Mouse (Mus musculus): ENCODE measurements around the gene Vmn2r27. TPM values are rescaled to one million over a fixed set of nuclear protein-coding genes. Genes with fewer than 3 reads are reported as not detected.

Vmn2r27 gene
- polyA plus RNA-seq (2014; fragmentation: Nextera tagmentation; extraction: Ambion mirVana) = not detected in 2 replicates

DNA sequence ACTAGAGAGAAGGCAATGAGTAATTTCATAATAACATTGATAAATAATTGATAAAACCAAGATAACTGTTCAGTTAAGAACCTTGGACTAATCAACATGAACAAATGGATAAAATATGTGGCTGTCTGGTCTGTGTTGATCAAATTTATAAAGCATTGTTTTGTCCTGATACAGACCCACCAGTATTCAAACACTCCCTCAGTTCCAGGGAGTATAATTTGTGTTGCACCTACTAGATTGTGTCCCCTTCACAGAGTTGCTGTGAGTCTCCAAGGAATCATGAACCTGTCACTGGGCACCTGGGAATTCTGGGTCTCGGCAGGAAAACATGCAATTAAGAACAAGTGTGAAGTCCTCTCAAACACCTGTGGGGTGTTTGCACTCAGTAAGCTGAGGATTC lies at the start of gene Vmn2r27:
Gene Vmn2r27 (minus strand): TSS at position 101 of the 400 bp plus-strand sequence.
- no peaks in the 10 kb centered on the region for H3K4me1 ChIP-seq (ENCODE audit: control insufficient read depth, insufficient read depth, low read length)
- no peak within 1 kb of the TSS for H3K9ac ChIP-seq (replicated peaks; ENCODE audit: low read depth, low read length)
- no peaks in the 10 kb centered on the region for H3K9me3 ChIP-seq (ENCODE audit: control insufficient read depth, low read length)
- no peak for ATAC-seq (ENCODE audit: low read depth)
- no peak within 1 kb of the TSS for H3K4me3 ChIP-seq (ENCODE audit: low read depth, low read length)
- no peak within 1 kb of the TSS for H3K4me2 ChIP-seq (ENCODE audit: low read depth, low read length)
- no peak within 1 kb of the TSS for H3K27ac ChIP-seq (ENCODE audit: low read depth, low read length)
- H3K27me3 ChIP-seq (ENCODE audit: control insufficient read depth, insufficient read depth, low read length) = no peaks in the 10 kb centered on the region
- WGBS = 88% methylated on average over 1 of the region's 1 CpGs
- H3K36me3 ChIP-seq (ENCODE audit: control insufficient read depth, insufficient read depth, low read length) = no peaks in the 10 kb centered on the region

DNA sequence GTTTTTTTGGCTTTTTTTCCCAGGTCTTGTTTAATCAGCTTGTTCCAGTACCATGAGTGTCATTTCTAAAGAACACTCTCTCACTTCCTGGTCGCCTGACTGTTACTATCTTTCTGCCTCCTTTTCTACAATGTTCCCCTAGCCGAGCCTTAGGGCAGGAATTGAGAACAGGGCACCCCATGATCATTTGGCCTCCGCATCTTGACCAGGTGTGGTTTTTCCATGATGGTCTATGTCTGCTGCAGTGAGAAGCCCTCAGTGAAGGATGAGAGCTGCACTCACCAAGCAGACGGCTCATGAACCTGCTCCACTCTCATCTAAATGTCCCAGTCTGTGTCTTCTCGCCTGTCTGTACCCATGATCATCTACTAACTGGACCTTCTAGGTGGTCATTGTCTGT lies 46.6 kb upstream of the Vmn2r27 start:
- no peak overlapping the region for H3K27ac ChIP-seq (ENCODE audit: low read depth, low read length)
- no peaks in the 10 kb centered on the region for H3K9me3 ChIP-seq (ENCODE audit: control insufficient read depth, low read length)
- ATAC-seq (ENCODE audit: low read depth) = no peak
- no peaks in the 10 kb centered on the region for H3K27me3 ChIP-seq (ENCODE audit: control insufficient read depth, insufficient read depth, low read length)
- H3K4me2 ChIP-seq (ENCODE audit: low read depth, low read length) = no peak overlapping the region
- H3K4me1 ChIP-seq (ENCODE audit: control insufficient read depth, insufficient read depth, low read length) = no peaks in the 10 kb centered on the region
- no peak overlapping the region for H3K9ac ChIP-seq (replicated peaks; ENCODE audit: low read depth, low read length)
- WGBS = 83% methylated on average over 5 of the region's 5 CpGs
- no peak overlapping the region for H3K4me3 ChIP-seq (ENCODE audit: low read depth, low read length)
- no peaks in the 10 kb centered on the region for H3K36me3 ChIP-seq (ENCODE audit: control insufficient read depth, insufficient read depth, low read length)

DNA sequence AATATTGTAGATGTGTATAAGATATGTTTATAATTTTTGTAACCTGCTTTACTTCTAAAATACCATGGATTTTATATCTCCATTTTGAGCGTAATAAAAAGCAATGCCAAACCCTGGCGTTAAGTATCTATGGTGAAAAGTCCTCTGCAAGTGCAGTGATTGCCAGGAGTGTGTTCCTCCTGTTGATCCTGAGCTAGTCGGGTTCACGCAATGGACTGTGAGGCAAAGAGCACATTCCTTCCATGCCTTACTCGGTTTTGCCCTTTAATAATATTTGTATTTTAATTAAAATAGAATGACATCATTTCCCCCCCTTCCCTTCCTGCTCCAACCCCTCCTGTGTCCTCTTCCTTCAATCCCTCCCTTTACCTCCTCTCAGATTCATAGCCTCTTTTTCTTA lies 46.0 kb upstream of the Vmn2r27 start:
- no peaks in the 10 kb centered on the region for H3K36me3 ChIP-seq (ENCODE audit: control insufficient read depth, insufficient read depth, low read length)
- H3K27me3 ChIP-seq (ENCODE audit: control insufficient read depth, insufficient read depth, low read length) = no peaks in the 10 kb centered on the region

DNA sequence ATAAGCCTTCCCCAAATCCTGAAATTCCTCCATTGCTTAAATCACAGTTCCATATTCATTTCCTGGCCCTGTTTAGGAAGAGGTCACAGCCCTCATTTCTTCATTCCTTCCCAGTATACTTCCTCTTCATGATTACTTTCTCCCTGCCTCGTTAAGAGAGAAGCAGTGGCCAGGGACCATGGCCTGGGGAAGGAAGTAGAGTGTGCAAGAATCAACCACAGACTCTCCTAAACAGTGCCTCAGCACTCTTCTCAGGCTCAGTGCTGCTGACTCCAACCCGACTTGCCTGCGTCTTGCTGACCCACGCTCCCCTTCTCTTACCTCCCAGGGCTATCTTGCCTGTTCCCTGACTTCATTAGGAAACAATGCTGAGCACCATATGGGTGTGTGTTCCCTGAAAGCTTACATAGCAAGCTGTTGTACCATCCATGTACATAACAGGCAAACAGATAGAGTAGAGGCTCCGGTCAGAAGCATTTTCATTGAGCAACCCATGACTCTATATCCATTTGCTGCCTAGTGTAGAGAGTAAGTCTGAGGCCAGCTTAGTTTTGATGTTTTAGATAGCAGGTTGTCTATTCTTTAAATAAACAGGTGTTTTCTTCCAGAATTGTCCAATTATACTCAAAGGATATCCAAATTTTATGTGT lies 41.7 kb upstream of the Vmn2r27 start:
- H3K27me3 ChIP-seq (ENCODE audit: control insufficient read depth, insufficient read depth, low read length) = no peaks in the 10 kb centered on the region
- no peaks in the 10 kb centered on the region for H3K9me3 ChIP-seq (ENCODE audit: control insufficient read depth, low read length)
- H3K36me3 ChIP-seq (ENCODE audit: control insufficient read depth, insufficient read depth, low read length) = no peaks in the 10 kb centered on the region
- no peaks in the 10 kb centered on the region for H3K4me1 ChIP-seq (ENCODE audit: control insufficient read depth, insufficient read depth, low read length)
- no peak overlapping the region for H3K27ac ChIP-seq (ENCODE audit: low read depth, low read length)
- 83% methylated on average over 5 of the region's 5 CpGs for WGBS
- no peak overlapping the region for H3K9ac ChIP-seq (replicated peaks; ENCODE audit: low read depth, low read length)
- no peak overlapping the region for H3K4me2 ChIP-seq (ENCODE audit: low read depth, low read length)
- no peak overlapping the region for H3K4me3 ChIP-seq (ENCODE audit: low read depth, low read length)
- ATAC-seq (ENCODE audit: low read depth) = no peak

More for the DNA sequence above, 46.0 kb upstream of the Vmn2r27 start:
- Histone ChIP-seq H3K4me3 (ENCODE audit: low read depth, low read length) (no peak overlapping the region), H3K9me3 (ENCODE audit: control insufficient read depth, low read length) (no peaks in the 10 kb centered on the region), H3K4me1 (ENCODE audit: control insufficient read depth, insufficient read depth, low read length) (no peaks in the 10 kb centered on the region), H3K27ac (ENCODE audit: low read depth, low read length) (no peak overlapping the region), H3K9ac (replicated peaks; ENCODE audit: low read depth, low read length) (no peak overlapping the region), H3K4me2 (ENCODE audit: low read depth, low read length) (no peak overlapping the region)
- ATAC-seq (ENCODE audit: low read depth) = no peak
- WGBS = 88% methylated on average over 5 of the region's 5 CpGs

- H3K9me3 ChIP-seq (ENCODE audit: control insufficient read depth, low read length) = no peaks in the 10 kb centered on the region
- no peak overlapping the region for H3K27ac ChIP-seq (ENCODE audit: low read depth, low read length)
- WGBS = 3% methylated on average over 3 of the region's 3 CpGs
- H3K4me1 ChIP-seq (ENCODE audit: control insufficient read depth, insufficient read depth, low read length) = no peaks in the 10 kb centered on the region
- no peaks in the 10 kb centered on the region for H3K36me3 ChIP-seq (ENCODE audit: control insufficient read depth, insufficient read depth, low read length)
- no peak overlapping the region for H3K9ac ChIP-seq (replicated peaks; ENCODE audit: low read depth, low read length)
- H3K27me3 ChIP-seq (ENCODE audit: control insufficient read depth, insufficient read depth, low read length) = no peaks in the 10 kb centered on the region
- ATAC-seq (ENCODE audit: low read depth) = peak; percentile 59; the same call in 1 of the 2 replicates
- H3K4me3 ChIP-seq (ENCODE audit: low read depth, low read length) = no peak overlapping the region
- no peak overlapping the region for H3K4me2 ChIP-seq (ENCODE audit: low read depth, low read length)
These were observed 31.0 kb upstream of the Vmn2r27 start for GRCm38 (mm10) chr6:124262696-124263095.

DNA sequence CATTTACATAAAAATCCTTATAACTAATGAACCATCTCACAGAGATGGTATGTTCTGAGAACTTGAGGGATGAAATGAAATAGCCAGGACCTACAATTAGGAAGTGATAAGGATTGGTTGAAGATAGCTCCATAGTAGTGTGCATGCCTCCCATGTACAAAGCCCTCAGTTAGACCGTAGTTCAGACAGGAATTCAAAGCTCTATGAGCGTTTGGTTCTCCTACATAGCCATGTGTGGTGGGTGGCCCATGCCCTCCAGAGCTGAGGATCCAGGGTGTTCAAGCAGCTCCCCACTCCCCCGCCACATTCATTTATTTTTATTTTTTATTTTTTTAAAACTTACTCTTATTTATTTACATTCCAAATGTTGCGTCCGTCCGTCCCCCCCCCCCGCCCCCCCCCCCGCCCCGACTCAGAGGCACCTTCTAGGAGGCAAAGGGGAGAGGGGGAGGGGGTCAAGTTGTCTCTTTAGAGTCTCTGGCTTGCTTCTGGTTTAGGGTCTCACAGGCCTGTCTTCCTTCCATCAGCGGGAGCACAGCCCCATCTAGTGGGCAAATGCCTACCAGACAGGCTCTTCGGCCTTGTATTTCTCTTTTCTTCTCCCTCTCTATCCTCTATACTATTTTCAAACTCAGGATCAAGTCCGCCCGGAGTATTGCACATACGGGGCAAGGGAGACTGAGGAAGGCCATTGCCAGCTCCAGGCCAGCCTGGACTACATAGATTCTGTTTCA lies 28.7 kb upstream of the Vmn2r27 start:
- H3K9ac ChIP-seq (replicated peaks; ENCODE audit: low read depth, low read length) = no peak overlapping the region
- no peak overlapping the region for H3K4me2 ChIP-seq (ENCODE audit: low read depth, low read length)
- no peaks in the 10 kb centered on the region for H3K4me1 ChIP-seq (ENCODE audit: control insufficient read depth, insufficient read depth, low read length)
- H3K4me3 ChIP-seq (ENCODE audit: low read depth, low read length) = no peak overlapping the region
- ATAC-seq (ENCODE audit: low read depth) = peak; percentile 93
- H3K27me3 ChIP-seq (ENCODE audit: control insufficient read depth, insufficient read depth, low read length) = no peaks in the 10 kb centered on the region
- 23% methylated on average over 11 of the region's 14 CpGs for WGBS
- no peaks in the 10 kb centered on the region for H3K36me3 ChIP-seq (ENCODE audit: control insufficient read depth, insufficient read depth, low read length)
- H3K27ac ChIP-seq (ENCODE audit: low read depth, low read length) = no peak overlapping the region
- no peaks in the 10 kb centered on the region for H3K9me3 ChIP-seq (ENCODE audit: control insufficient read depth, low read length)

DNA sequence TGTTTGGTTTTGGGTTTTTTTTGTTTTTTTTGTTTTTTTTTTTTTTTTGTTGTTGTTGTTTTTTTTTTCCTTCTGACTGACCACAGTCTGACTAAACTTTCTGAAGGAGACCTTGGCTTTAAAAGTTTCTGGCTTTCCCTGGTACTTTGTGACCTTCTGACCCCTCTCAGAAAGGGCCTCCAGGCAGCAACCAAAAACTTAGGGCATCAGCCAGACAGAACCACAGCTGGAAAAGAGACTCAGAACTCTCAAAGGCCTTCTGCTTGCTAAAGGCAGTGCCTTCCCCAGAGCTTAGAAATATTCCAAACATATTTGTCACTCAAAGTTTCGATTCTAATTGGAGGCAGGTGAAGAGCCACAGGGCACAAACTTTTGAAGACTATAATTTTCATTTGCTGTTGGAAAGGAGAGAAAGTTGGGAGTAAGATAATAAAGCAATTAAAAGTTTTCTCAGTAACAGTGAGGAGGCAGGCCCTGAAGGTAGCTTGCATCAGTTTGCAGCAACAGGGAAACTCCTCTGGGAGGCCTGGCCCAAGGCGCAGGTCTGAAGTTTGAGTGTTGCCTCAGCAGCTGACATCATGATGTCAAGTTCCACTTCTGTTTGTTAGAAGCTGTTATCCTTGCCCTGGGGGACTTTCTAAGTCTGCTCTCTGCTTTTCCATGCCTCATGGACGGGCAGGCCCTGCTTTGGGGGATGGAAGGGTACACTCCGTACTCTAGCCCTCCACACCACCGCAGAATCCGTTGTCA lies 24.2 kb upstream of the Vmn2r27 start:
- Histone ChIP-seq H3K4me3 (ENCODE audit: low read depth, low read length) (no peak overlapping the region), H3K27ac (ENCODE audit: low read depth, low read length) (no peak overlapping the region), H3K4me2 (ENCODE audit: low read depth, low read length) (no peak overlapping the region), H3K36me3 (ENCODE audit: control insufficient read depth, insufficient read depth, low read length) (no peaks in the 10 kb centered on the region), H3K9ac (replicated peaks; ENCODE audit: low read depth, low read length) (no peak overlapping the region), H3K4me1 (ENCODE audit: control insufficient read depth, insufficient read depth, low read length) (no peaks in the 10 kb centered on the region), H3K9me3 (ENCODE audit: control insufficient read depth, low read length) (no peaks in the 10 kb centered on the region), H3K27me3 (ENCODE audit: control insufficient read depth, insufficient read depth, low read length) (no peaks in the 10 kb centered on the region)
- WGBS = 75% methylated on average over 6 of the region's 6 CpGs
- ATAC-seq (ENCODE audit: low read depth) = no peak

DNA sequence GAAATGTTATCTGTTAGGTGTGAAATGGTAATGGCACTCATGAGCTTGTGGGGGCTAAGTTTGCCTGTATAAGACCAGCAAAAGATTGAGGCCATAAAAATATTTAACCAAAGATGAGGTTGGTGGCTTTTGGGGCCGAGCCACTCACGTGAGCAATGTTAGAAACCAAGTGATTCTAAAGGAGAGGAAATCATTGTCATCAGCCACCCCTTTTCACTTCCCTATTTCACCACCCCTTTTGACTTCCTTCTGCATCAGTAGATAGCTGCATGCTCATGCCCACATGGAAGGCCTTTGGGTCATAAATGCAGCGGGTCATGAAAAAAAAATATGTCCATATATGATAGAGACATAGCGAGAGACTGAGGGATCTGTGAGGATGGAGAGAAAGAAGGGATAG lies 29.5 kb downstream of the Vmn2r27 start:
- H3K4me1 ChIP-seq (ENCODE audit: control insufficient read depth, insufficient read depth, low read length) = no peaks in the 10 kb centered on the region
- H3K9ac ChIP-seq (replicated peaks; ENCODE audit: low read depth, low read length) = no peak overlapping the region
- H3K9me3 ChIP-seq (ENCODE audit: control insufficient read depth, low read length) = no peaks in the 10 kb centered on the region
- no peaks in the 10 kb centered on the region for H3K27me3 ChIP-seq (ENCODE audit: control insufficient read depth, insufficient read depth, low read length)
- H3K4me3 ChIP-seq (ENCODE audit: low read depth, low read length) = no peak overlapping the region
- no peaks in the 10 kb centered on the region for H3K36me3 ChIP-seq (ENCODE audit: control insufficient read depth, insufficient read depth, low read length)
- H3K27ac ChIP-seq (ENCODE audit: low read depth, low read length) = no peak overlapping the region
- WGBS = 87% methylated on average over 4 of the region's 4 CpGs
- no peak for ATAC-seq (ENCODE audit: low read depth)
- H3K4me2 ChIP-seq (ENCODE audit: low read depth, low read length) = no peak overlapping the region
